Mouse (Mus musculus) cerebellum, adult 2 months (tissue): ENCODE measurements around the gene Neurl1b.

Experiments used
- CTCF ChIP-seq: fragments of 200-500 bp; IDR thresholded peaks from 2 replicates; pipeline ENCODE4 v1.5.1; 2011; ENCODE audit warnings: low read depth, mild to moderate bottlenecking, control low read depth, low read length, moderate library complexity, borderline replicate concordance; ENCODE audit not compliant: insufficient read depth
- POLR2A ChIP-seq: fragments of 200-500 bp; IDR thresholded peaks from 2 replicates; pipeline ENCODE4 v1.6.1; 2011; ENCODE audit warnings: low read length, control low read depth, borderline replicate concordance; ENCODE audit not compliant: insufficient read depth

DNA sequence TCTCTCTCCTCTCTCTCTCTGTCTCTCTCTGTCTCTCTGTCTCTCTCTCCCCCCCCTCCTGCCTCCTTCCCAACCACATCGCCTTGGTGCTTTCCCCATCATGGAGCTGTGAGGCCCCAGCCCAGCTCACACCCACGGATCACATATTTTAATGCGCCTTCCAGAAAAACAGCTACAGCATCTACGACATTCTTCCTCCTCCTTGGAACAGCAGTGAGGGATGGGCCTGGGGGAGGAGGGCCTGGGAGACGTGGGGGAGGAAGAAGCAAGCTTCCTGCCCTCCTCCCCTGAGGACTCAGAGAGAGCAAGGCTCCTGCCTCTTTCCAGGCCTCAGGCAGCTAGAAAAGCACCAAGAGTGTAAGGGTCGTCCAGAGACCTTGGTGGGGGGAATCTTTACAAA, 17.3 kb upstream of the Neurl1b start:
- TF ChIP-seq CTCF (no peak), POLR2A (no peak)
